Mouse (Mus musculus): ENCODE measurements at regions not wholly inside any gene's neighbourhood (a gene's known extent, or its start where the extent isn't known, plus 50 kb on each side); places are given as distances from the start of the nearest gene placed in this dataset.

GRCm38 (mm10) chr17:80846996-80847810, 97.2 kb upstream of the Tmem178 start:
- H3K4me3 ChIP-seq, result no peak overlapping the region
- no peak overlapping the region for H3K27ac ChIP-seq
- H3K4me1 ChIP-seq, result no peaks in the 10 kb centered on the region
- H3K36me3 ChIP-seq, result no peaks in the 10 kb centered on the region
- WGBS, result 80% methylated on average over 23 of the region's 23 CpGs
- H3K9ac ChIP-seq, result no peak overlapping the region
- no peaks in the 10 kb centered on the region for H3K27me3 ChIP-seq
- no peak for ATAC-seq (ENCODE audit: low FRiP score, low read depth)
- H3K4me2 ChIP-seq (replicated peaks), result no peak overlapping the region
- H3K9me3 ChIP-seq, result no peaks in the 10 kb centered on the region

- no peak overlapping the region for H3K4me3 ChIP-seq
- H3K27ac ChIP-seq, result no peak overlapping the region
- H3K4me2 ChIP-seq (replicated peaks), result no peak overlapping the region
- no peaks in the 10 kb centered on the region for H3K36me3 ChIP-seq
- H3K4me1 ChIP-seq, result no peaks in the 10 kb centered on the region
- H3K27me3 ChIP-seq, result no peaks in the 10 kb centered on the region
- H3K9ac ChIP-seq, result no peak overlapping the region
- 77% methylated on average over 7 of the region's 7 CpGs for WGBS
- no peak for ATAC-seq (ENCODE audit: low FRiP score, low read depth)
- no peaks in the 10 kb centered on the region for H3K9me3 ChIP-seq
These were observed 99.1 kb upstream of the Tmem178 start for GRCm38 (mm10) chr17:80845349-80845748.

- ATAC-seq (ENCODE audit: low FRiP score, low read depth), result no peak
These were observed 102.5 kb upstream of the Tmem178 start for GRCm38 (mm10) chr17:80841903-80842302.

GRCm38 (mm10) chr17:80840896-80841295, 103.5 kb upstream of the Tmem178 start:
- H3K4me1 ChIP-seq, result no peaks in the 10 kb centered on the region
- no peaks in the 10 kb centered on the region for H3K36me3 ChIP-seq
- no peak overlapping the region for H3K4me3 ChIP-seq
- no peaks in the 10 kb centered on the region for H3K27me3 ChIP-seq
- H3K9me3 ChIP-seq, result no peaks in the 10 kb centered on the region
- H3K9ac ChIP-seq, result no peak overlapping the region
- no peak overlapping the region for H3K27ac ChIP-seq
- no peak for ATAC-seq (ENCODE audit: low FRiP score, low read depth)
- no peak overlapping the region for H3K4me2 ChIP-seq (replicated peaks)
- WGBS, result 80% methylated on average over 6 of the region's 6 CpGs

More at GRCm38 (mm10) chr17:80841903-80842302, 102.5 kb upstream of the Tmem178 start:
- no peak overlapping the region for H3K4me3 ChIP-seq
- no peaks in the 10 kb centered on the region for H3K27me3 ChIP-seq
- no peak overlapping the region for H3K27ac ChIP-seq
- no peak overlapping the region for H3K9ac ChIP-seq
- WGBS, result 81% methylated on average over 4 of the region's 4 CpGs
- no peaks in the 10 kb centered on the region for H3K36me3 ChIP-seq
- H3K4me1 ChIP-seq, result no peaks in the 10 kb centered on the region
- no peaks in the 10 kb centered on the region for H3K9me3 ChIP-seq
- no peak overlapping the region for H3K4me2 ChIP-seq (replicated peaks)

- Histone ChIP-seq H3K4me3 (no peak overlapping the region), H3K4me2 (replicated peaks) (no peak overlapping the region), H3K9me3 (no peaks in the 10 kb centered on the region), H3K27me3 (no peaks in the 10 kb centered on the region), H3K4me1 (no peaks in the 10 kb centered on the region), H3K9ac (no peak overlapping the region), H3K27ac (no peak overlapping the region), H3K36me3 (no peaks in the 10 kb centered on the region)
- ATAC-seq (ENCODE audit: low FRiP score, low read depth), result no peak
- WGBS, result 81% methylated on average over 4 of the region's 4 CpGs
These were observed 104.0 kb upstream of the Tmem178 start for GRCm38 (mm10) chr17:80840452-80840851.

GRCm38 (mm10) chr17:80834701-80835100, 106.4 kb upstream of the Map4k3 start:
- H3K27me3 ChIP-seq, result no peaks in the 10 kb centered on the region
- no peak overlapping the region for H3K4me2 ChIP-seq (replicated peaks)
- H3K9me3 ChIP-seq, result no peaks in the 10 kb centered on the region
- no peak for ATAC-seq (ENCODE audit: low FRiP score, low read depth)
- H3K4me3 ChIP-seq, result no peak overlapping the region
- H3K27ac ChIP-seq, result no peak overlapping the region
- H3K4me1 ChIP-seq, result peaks cover 9% of the 10 kb centered on the region
- no peaks in the 10 kb centered on the region for H3K36me3 ChIP-seq
- H3K9ac ChIP-seq, result no peak overlapping the region

- no peak overlapping the region for H3K4me3 ChIP-seq
- WGBS, result 22% methylated on average over 5 of the region's 5 CpGs
- peak overlapping the region; percentile 35 for H3K4me2 ChIP-seq (replicated peaks)
These were observed 105.9 kb upstream of the Map4k3 start for GRCm38 (mm10) chr17:80834176-80834517.

GRCm38 (mm10) chr17:80833355-80834175, 105.3 kb upstream of the Map4k3 start:
- Histone ChIP-seq H3K36me3 (no peaks in the 10 kb centered on the region), H3K27ac (no peak overlapping the region), H3K4me3 (no peak overlapping the region), H3K4me2 (replicated peaks) (peak overlapping the region; percentile 35), H3K9me3 (no peaks in the 10 kb centered on the region), H3K4me1 (peaks cover 9% of the 10 kb centered on the region), H3K9ac (no peak overlapping the region), H3K27me3 (no peaks in the 10 kb centered on the region)
- ATAC-seq (ENCODE audit: low FRiP score, low read depth), result no peak
- 25% methylated on average over 10 of the region's 10 CpGs for WGBS

More at GRCm38 (mm10) chr17:80834176-80834517, 105.9 kb upstream of the Map4k3 start:
- Histone ChIP-seq H3K27ac (no peak overlapping the region), H3K9me3 (no peaks in the 10 kb centered on the region), H3K4me1 (peaks cover 9% of the 10 kb centered on the region), H3K9ac (no peak overlapping the region), H3K36me3 (no peaks in the 10 kb centered on the region), H3K27me3 (no peaks in the 10 kb centered on the region)
- no peak for ATAC-seq (ENCODE audit: low FRiP score, low read depth)

GRCm38 (mm10) chr17:80831686-80832085, 103.4 kb upstream of the Map4k3 start:
- WGBS, result 79% methylated on average over 4 of the region's 4 CpGs
- no peak overlapping the region for H3K27ac ChIP-seq

GRCm38 (mm10) chr17:80827896-80828295, 99.6 kb upstream of the Map4k3 start:
- Histone ChIP-seq H3K4me1 (peaks cover 24% of the 10 kb centered on the region), H3K4me3 (no peak overlapping the region), H3K9me3 (no peaks in the 10 kb centered on the region), H3K9ac (no peak overlapping the region), H3K36me3 (no peaks in the 10 kb centered on the region), H3K27me3 (no peaks in the 10 kb centered on the region), H3K4me2 (replicated peaks) (no peak overlapping the region), H3K27ac (no peak overlapping the region)
- WGBS, result 57% methylated on average over 2 of the region's 2 CpGs
- ATAC-seq (ENCODE audit: low FRiP score, low read depth), result no peak

More at GRCm38 (mm10) chr17:80831686-80832085, 103.4 kb upstream of the Map4k3 start:
- no peak overlapping the region for H3K9ac ChIP-seq
- H3K9me3 ChIP-seq, result no peaks in the 10 kb centered on the region
- no peak for ATAC-seq (ENCODE audit: low FRiP score, low read depth)
- no peaks in the 10 kb centered on the region for H3K36me3 ChIP-seq
- no peaks in the 10 kb centered on the region for H3K27me3 ChIP-seq
- H3K4me3 ChIP-seq, result no peak overlapping the region
- H3K4me1 ChIP-seq, result peaks cover 13% of the 10 kb centered on the region
- no peak overlapping the region for H3K4me2 ChIP-seq (replicated peaks)

- Histone ChIP-seq H3K9ac (no peak overlapping the region), H3K9me3 (no peaks in the 10 kb centered on the region), H3K4me2 (replicated peaks) (no peak overlapping the region), H3K36me3 (no peaks in the 10 kb centered on the region), H3K27me3 (no peaks in the 10 kb centered on the region), H3K4me3 (no peak overlapping the region), H3K27ac (0 out of 2 replicates have a peak overlapping the region, but pooled peaks have one; percentile 15), H3K4me1 (peaks cover 24% of the 10 kb centered on the region)
- no peak for ATAC-seq (ENCODE audit: low FRiP score, low read depth)
- 87% methylated on average over 17 of the region's 17 CpGs for WGBS
These were observed 99.1 kb upstream of the Map4k3 start for GRCm38 (mm10) chr17:80827361-80827760.

- Histone ChIP-seq H3K4me2 (replicated peaks) (peak overlapping the region; percentile 56), H3K4me3 (peak overlapping the region; percentile 20; the same call in 1 of the 2 replicates), H3K9me3 (no peaks in the 10 kb centered on the region), H3K27ac (peak overlapping the region; percentile 92), H3K9ac (no peak overlapping the region), H3K36me3 (no peaks in the 10 kb centered on the region), H3K27me3 (no peaks in the 10 kb centered on the region), H3K4me1 (peaks cover 24% of the 10 kb centered on the region)
- peak; percentile 69 for ATAC-seq (ENCODE audit: low FRiP score, low read depth)
- 33% methylated on average over 12 of the region's 12 CpGs for WGBS
These were observed 97.9 kb upstream of the Map4k3 start for GRCm38 (mm10) chr17:80825971-80826730.

All from limb, embryonic 13.5 days (tissue).